Comparison of ENCODE assay signal across 22 mouse cellular contexts in the genomic region with DNA sequence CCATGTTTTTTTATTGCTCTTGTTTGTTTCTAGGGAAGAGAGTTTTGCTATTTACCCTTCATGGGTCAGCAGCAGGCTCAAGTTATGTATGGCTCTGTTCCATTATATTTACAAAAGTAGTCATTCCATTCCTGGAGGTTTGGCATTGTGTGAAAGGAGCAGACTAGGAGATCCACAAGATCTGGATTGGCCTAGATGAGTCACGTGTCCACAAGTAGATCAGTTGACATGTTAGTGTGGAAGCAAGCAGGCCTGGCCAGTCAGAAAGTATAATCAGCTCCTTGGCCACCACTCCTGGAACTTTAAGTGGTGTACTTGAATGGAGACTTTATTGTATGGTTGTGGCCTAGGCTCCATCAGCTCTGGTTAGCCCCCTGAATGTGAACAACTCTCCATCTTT. TPM values are rescaled to one million over a fixed set of nuclear protein-coding genes. Genes with fewer than 3 reads are reported as not detected.
DNase-seq lines count a peak whose midpoint lies in the region; ATAC-seq lines count a peak whose summit lies in the region.
"Had no signal": no experiment of that assay in that cellular context is flagged by ENCODE, and none has a peak within 500 bp of the region (broad histone marks: within the 10 kb centered on the region; RNA-seq: fewer than 3 reads in every experiment).

No protein-coding gene starts in this region.

- H3K27ac ChIP-seq in forebrain, embryonic 14.5 days (ENCODE audit: low read depth, low read length): no peak overlapping the region
- H3K27ac ChIP-seq: hindbrain, embryonic 13.5 days; limb, embryonic 13.5 days; liver, embryonic 14.5 days; midbrain, embryonic 12.5 days; neural tube, embryonic 13.5 days had no signal

- H3K4me2 ChIP-seq in forebrain, embryonic 14.5 days (ENCODE audit: low read length): no peak overlapping the region
- H3K4me2 ChIP-seq: hindbrain, embryonic 13.5 days; limb, embryonic 13.5 days; midbrain, embryonic 12.5 days; neural tube, embryonic 13.5 days had no signal

- no peaks in the 10 kb centered on the region for H3K27me3 ChIP-seq in forebrain, embryonic 14.5 days (replicated peaks; ENCODE audit: control insufficient read depth, insufficient read depth, low read length)
- H3K27me3 ChIP-seq: CH12.LX; hindbrain, embryonic 13.5 days; limb, embryonic 13.5 days; midbrain, embryonic 12.5 days; neural tube, embryonic 13.5 days had no signal

- no peak overlapping the region for H3K9ac ChIP-seq in forebrain, embryonic 14.5 days (ENCODE audit: low read length)
- H3K9ac ChIP-seq: hindbrain, embryonic 13.5 days; limb, embryonic 13.5 days; liver, embryonic 14.5 days; midbrain, embryonic 12.5 days; neural tube, embryonic 13.5 days had no signal

- H3K9me3 ChIP-seq in forebrain, embryonic 14.5 days (replicated peaks; ENCODE audit: control insufficient read depth, low read length): no peaks in the 10 kb centered on the region
- H3K9me3 ChIP-seq: G1E; hindbrain, embryonic 13.5 days; limb, embryonic 13.5 days; midbrain, embryonic 12.5 days; neural tube, embryonic 13.5 days had no signal

- no peak overlapping the region for H3K4me3 ChIP-seq in forebrain, embryonic 14.5 days (ENCODE audit: low read depth, low read length)
- H3K4me3 ChIP-seq: hindbrain, embryonic 13.5 days; limb, embryonic 13.5 days; midbrain, embryonic 12.5 days; neural tube, embryonic 13.5 days had no signal

- WGBS in forebrain, embryonic 14.5 days: 85% methylated on average over 1 of the region's 1 CpGs

- no peaks in the 10 kb centered on the region for H3K36me3 ChIP-seq in forebrain, embryonic 14.5 days (ENCODE audit: control insufficient read depth, insufficient read depth, low read length)
- H3K36me3 ChIP-seq: G1E; hindbrain, embryonic 13.5 days; limb, embryonic 13.5 days; midbrain, embryonic 12.5 days; neural tube, embryonic 13.5 days had no signal

- peak; percentile 78 for DNase-seq in kidney, adult 11 months
- no peak for DNase-seq in kidney, postnatal 10 days
- DNase-seq in 3T3-L1 (ENCODE audit: low read depth, low spot score): peak; percentile 35
- DNase-seq in NIH3T3 (ENCODE audit: low read depth): peak; percentile 42
- peak; percentile 57 for DNase-seq in kidney, postnatal 14 days
- no peak for DNase-seq in neural tube, embryonic 10.5 days (ENCODE audit: extremely low spot score, low spot score)
- no peak for DNase-seq in forebrain, embryonic 14.5 days (ENCODE audit: low spot score)
- DNase-seq: adrenal gland, postnatal 14 days; cerebellum, adult 8-10 months; cerebellum, postnatal 36 days; gastrocnemius, postnatal 10 days; heart, adult 11 months; heart, postnatal 36 days; thymus, postnatal 14 days had no signal

- ATAC-seq in forebrain, embryonic 14.5 days: no peak
- ATAC-seq: forebrain, embryonic 16.5 days had no signal

- no peaks in the 10 kb centered on the region; the same call in 1 of the 2 replicates for H3K4me1 ChIP-seq in forebrain, embryonic 14.5 days (ENCODE audit: control insufficient read depth, insufficient read depth, low read length)
- H3K4me1 ChIP-seq: hindbrain, embryonic 13.5 days; midbrain, embryonic 12.5 days; neural tube, embryonic 13.5 days had no signal

RNA-seq across cellular contexts. Expression of gene Fzd4, which starts 25.2 kb away (rescaled TPM):
- polyA plus RNA-seq in forebrain, embryonic 14.5 days (2014; fragmentation: Nextera tagmentation; extraction: Ambion mirVana): 1.6 and 2.1 TPM in 2 replicates
- polyA plus RNA-seq: G1E had no signal

RNA-seq across cellular contexts. Expression of gene Tmem135, which starts 25.3 kb away (rescaled TPM):
- polyA plus RNA-seq in forebrain, embryonic 14.5 days (2014; fragmentation: Nextera tagmentation; extraction: Ambion mirVana): 16.2 and 22.2 TPM in 2 replicates

Comparison
In these comparisons a context has a peak if more than half of its experiments do, and no peak if none do; other contexts are left out.
1. DNase-seq: peak in kidney, adult 11 months (single experiment), 3T3-L1 (single experiment), NIH3T3 (single experiment) and kidney, postnatal 14 days (single experiment); none in kidney, postnatal 10 days (single experiment), neural tube, embryonic 10.5 days (single experiment) and forebrain, embryonic 14.5 days (single experiment).